Mouse (Mus musculus): ENCODE measurements around the gene Adam30. TPM values are rescaled to one million over a fixed set of nuclear protein-coding genes. Genes with fewer than 3 reads are reported as not detected.
"Not testable (repeated sequence)": the region's sequence is repeated elsewhere in the genome, so short reads cannot be mapped to it uniquely, and the experiment has no call there.

Adam30 gene
- polyA plus RNA-seq (2012; rRNA removed), result not detected in 2 replicates

- Histone ChIP-seq H3K27me3 (replicated peaks; ENCODE audit: control insufficient read depth, insufficient read depth, low read length) (no peaks in the 10 kb centered on the region), H3K36me3 (ENCODE audit: control insufficient read depth, insufficient read depth, low read length) (no peaks in the 10 kb centered on the region), H3K4me1 (ENCODE audit: control insufficient read depth, insufficient read depth, low read length) (no peaks in the 10 kb centered on the region), H3K4me3 (ENCODE audit: insufficient read depth, low read depth, low read length) (no peak within 1 kb of the TSS), H3K27ac (ENCODE audit: insufficient read depth, low read depth, low read length) (no peak within 1 kb of the TSS)
- TF ChIP-seq CTCF (conservative IDR thresholded peaks at IDR 0.05; ENCODE audit: insufficient read depth, insufficient read length, low read depth, low read length) (no peak), POLR2A (IDR thresholded peaks at IDR 0.05; ENCODE audit: low read depth, low read length) (no peak)
- no peak for DNase-seq
- WGBS, result 89% methylated on average over 17 of the region's 17 CpGs
Measured at GRCm38 (mm10) chr3:98160330-98160729, at the start of gene Adam30. Gene Adam30 (plus strand): TSS chr3:98160630.

- WGBS, result 80% methylated on average over 3 of the region's 3 CpGs
- H3K27me3 ChIP-seq (replicated peaks; ENCODE audit: control insufficient read depth, insufficient read depth, low read length), result no peaks in the 10 kb centered on the region
- TF ChIP-seq POLR2A (IDR thresholded peaks at IDR 0.05; ENCODE audit: low read depth, low read length), result no peak
- TF ChIP-seq CTCF (conservative IDR thresholded peaks at IDR 0.05; ENCODE audit: insufficient read depth, insufficient read length, low read depth, low read length), result no peak
- H3K4me3 ChIP-seq (ENCODE audit: insufficient read depth, low read depth, low read length), result no peak overlapping the region
- H3K36me3 ChIP-seq (ENCODE audit: control insufficient read depth, insufficient read depth, low read length), result peaks cover 3% of the 10 kb centered on the region
- H3K27ac ChIP-seq (ENCODE audit: insufficient read depth, low read depth, low read length), result no peak overlapping the region
- H3K4me1 ChIP-seq (ENCODE audit: control insufficient read depth, insufficient read depth, low read length), result no peaks in the 10 kb centered on the region
- DNase-seq, result no peak
Measured at GRCm38 (mm10) chr3:98118252-98118651, 42.2 kb upstream of the Adam30 start.

GRCm38 (mm10) chr3:98119338-98119737 is 41.1 kb upstream of the Adam30 start:
- Histone ChIP-seq H3K4me3 (ENCODE audit: insufficient read depth, low read depth, low read length) (no peak overlapping the region), H3K27ac (ENCODE audit: insufficient read depth, low read depth, low read length) (no peak overlapping the region), H3K27me3 (replicated peaks; ENCODE audit: control insufficient read depth, insufficient read depth, low read length) (no peaks in the 10 kb centered on the region), H3K36me3 (ENCODE audit: control insufficient read depth, insufficient read depth, low read length) (peaks cover 1% of the 10 kb centered on the region), H3K4me1 (ENCODE audit: control insufficient read depth, insufficient read depth, low read length) (no peaks in the 10 kb centered on the region)
- WGBS, result 43% methylated on average over 6 of the region's 6 CpGs
- no peak for DNase-seq
- TF ChIP-seq CTCF (conservative IDR thresholded peaks at IDR 0.05; ENCODE audit: insufficient read depth, insufficient read length, low read depth, low read length) (no peak), POLR2A (IDR thresholded peaks at IDR 0.05; ENCODE audit: low read depth, low read length) (no peak)

- no peak for TF ChIP-seq CTCF (conservative IDR thresholded peaks at IDR 0.05; ENCODE audit: insufficient read depth, insufficient read length, low read depth, low read length)
- TF ChIP-seq POLR2A (IDR thresholded peaks at IDR 0.05; ENCODE audit: low read depth, low read length), result no peak
- DNase-seq, result no peak
- Histone ChIP-seq H3K27ac (ENCODE audit: insufficient read depth, low read depth, low read length) (no peak overlapping the region), H3K36me3 (ENCODE audit: control insufficient read depth, insufficient read depth, low read length) (no peaks in the 10 kb centered on the region; the same call in none of the 2 replicates), H3K4me3 (ENCODE audit: insufficient read depth, low read depth, low read length) (no peak overlapping the region), H3K27me3 (replicated peaks; ENCODE audit: control insufficient read depth, insufficient read depth, low read length) (no peaks in the 10 kb centered on the region), H3K4me1 (ENCODE audit: control insufficient read depth, insufficient read depth, low read length) (no peaks in the 10 kb centered on the region)
- 75% methylated on average over 6 of the region's 6 CpGs for WGBS
Measured at GRCm38 (mm10) chr3:98120884-98121283, 39.5 kb upstream of the Adam30 start.

- Histone ChIP-seq H3K4me1 (ENCODE audit: control insufficient read depth, insufficient read depth, low read length) (no peaks in the 10 kb centered on the region), H3K27ac (ENCODE audit: insufficient read depth, low read depth, low read length) (no peak overlapping the region), H3K27me3 (replicated peaks; ENCODE audit: control insufficient read depth, insufficient read depth, low read length) (no peaks in the 10 kb centered on the region), H3K36me3 (ENCODE audit: control insufficient read depth, insufficient read depth, low read length) (no peaks in the 10 kb centered on the region), H3K4me3 (ENCODE audit: insufficient read depth, low read depth, low read length) (no peak overlapping the region)
- no peak for TF ChIP-seq POLR2A (IDR thresholded peaks at IDR 0.05; ENCODE audit: low read depth, low read length)
- TF ChIP-seq CTCF (conservative IDR thresholded peaks at IDR 0.05; ENCODE audit: insufficient read depth, insufficient read length, low read depth, low read length), result no peak
- 96% methylated on average over 2 of the region's 2 CpGs for WGBS
- no peak for DNase-seq
Measured at GRCm38 (mm10) chr3:98127775-98128174, 32.7 kb upstream of the Adam30 start.

- no peak overlapping the region for H3K4me3 ChIP-seq (ENCODE audit: insufficient read depth, low read depth, low read length)
- DNase-seq, result no peak
- no peak overlapping the region for H3K27ac ChIP-seq (ENCODE audit: insufficient read depth, low read depth, low read length)
- H3K4me1 ChIP-seq (ENCODE audit: control insufficient read depth, insufficient read depth, low read length), result no peaks in the 10 kb centered on the region
- no peak for TF ChIP-seq CTCF (conservative IDR thresholded peaks at IDR 0.05; ENCODE audit: insufficient read depth, insufficient read length, low read depth, low read length)
- no peak for TF ChIP-seq POLR2A (IDR thresholded peaks at IDR 0.05; ENCODE audit: low read depth, low read length)
- no peaks in the 10 kb centered on the region for H3K36me3 ChIP-seq (ENCODE audit: control insufficient read depth, insufficient read depth, low read length)
- 90% methylated on average over 5 of the region's 5 CpGs for WGBS
- no peaks in the 10 kb centered on the region for H3K27me3 ChIP-seq (replicated peaks; ENCODE audit: control insufficient read depth, insufficient read depth, low read length)
Measured at GRCm38 (mm10) chr3:98128716-98129115, 31.7 kb upstream of the Adam30 start.

- 90% methylated on average over 4 of the region's 4 CpGs for WGBS
- not testable (repeated sequence) for H3K36me3 ChIP-seq (ENCODE audit: control insufficient read depth, insufficient read depth, low read length); DNase-seq
Measured at GRCm38 (mm10) chr3:98132140-98132539, 28.3 kb upstream of the Adam30 start.

More at GRCm38 (mm10) chr3:98132140-98132539, 28.3 kb upstream of the Adam30 start:
- H3K4me3 ChIP-seq (ENCODE audit: insufficient read depth, low read depth, low read length); H3K27me3 ChIP-seq (replicated peaks; ENCODE audit: control insufficient read depth, insufficient read depth, low read length); H3K4me1 ChIP-seq (ENCODE audit: control insufficient read depth, insufficient read depth, low read length); H3K27ac ChIP-seq (ENCODE audit: insufficient read depth, low read depth, low read length): not testable (repeated sequence)
- TF ChIP-seq CTCF (conservative IDR thresholded peaks at IDR 0.05; ENCODE audit: insufficient read depth, insufficient read length, low read depth, low read length), result 0 out of 2 replicates have a peak, but pooled peaks have one; percentile 15
